Mouse (Mus musculus) bone marrow, adult 2 months (tissue): Measurements from ENCODE around the gene Chn2. TPM values are rescaled to one million over a fixed set of nuclear protein-coding genes. Genes with fewer than 3 reads are reported as not detected.

Experiments
- H3K27ac ChIP-seq: fragments of 200-500 bp; 2 replicates; pipeline ENCODE4 v1.5.1; 2012; ENCODE audit warnings: low read depth, mild to moderate bottlenecking, control low read depth, inconsistent platforms, low read length; ENCODE audit not compliant: control insufficient read depth, poor library complexity, insufficient read depth
- H3K4me1 ChIP-seq: fragments of 200-500 bp; 2 replicates; pipeline ENCODE4 v1.6.1; 2011; ENCODE audit warnings: low read length; ENCODE audit not compliant: control insufficient read depth, insufficient read depth
- H3K4me3 ChIP-seq: fragments of 200-500 bp; replicated peaks from 2 replicates; pipeline ENCODE3; 2011; ENCODE audit warnings: mild to moderate bottlenecking, low read depth, low read length, control low read depth; ENCODE audit not compliant: control insufficient read depth
- CTCF ChIP-seq: fragments of 200-500 bp; IDR thresholded peaks from 2 replicates; pipeline ENCODE4 v1.5.1; 2011; ENCODE audit warnings: low read length, control low read depth; ENCODE audit not compliant: control insufficient read depth, insufficient read depth
- POLR2A ChIP-seq: fragments of 200-500 bp; IDR thresholded peaks from 2 replicates; pipeline ENCODE4 v1.6.1; 2011; ENCODE audit warnings: low read depth, mild to moderate bottlenecking, control low read depth, low read length, borderline replicate concordance; ENCODE audit not compliant: control insufficient read depth
- WGBS: fragments of 180-500 bp; shearing (Covaris S2); methylation state at CpG from one replicate; pipeline ENCODE4 v1.1.7; 2018; 5-methylcytosine and 5-hydroxymethylcytosine counted together
- polyA plus RNA-seq: library from polyadenylated mRNA; stranded (reverse); fragments of >200 nt; gene quantifications from 2 replicates; pipeline ENCODE4 v1.2.4, GENCODE M21; 2011; ENCODE audit warnings: low replicate concordance; ENCODE audit not compliant: missing spikeins, insufficient read depth, insufficient read length

Gene Chn2
- polyA plus RNA-seq, 1 experiment, result 7.3 TPM

DNA sequence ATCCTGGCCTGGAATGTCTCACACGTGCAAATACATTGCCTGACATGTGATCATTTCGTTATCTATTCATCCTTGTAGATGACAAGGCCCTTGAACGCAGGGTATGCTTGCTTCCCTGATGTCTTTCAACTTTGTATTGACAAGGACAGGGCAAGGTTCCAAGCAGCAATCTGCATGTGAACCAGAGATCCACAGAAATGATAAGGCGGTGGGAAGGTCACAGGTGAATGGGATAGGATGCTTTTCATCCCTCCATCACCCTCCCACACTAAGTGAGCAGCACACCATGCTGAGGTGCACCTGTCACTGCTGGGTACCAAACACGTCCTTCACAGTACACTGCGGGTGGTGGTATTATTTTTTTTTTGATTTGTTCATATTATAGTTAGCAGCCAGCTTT is 240.9 kb downstream of the Chn2 start:
- WGBS, result 82% methylated on average over 6 of the region's 6 CpGs
- no peaks in the 10 kb centered on the region; the same call in 1 of the 2 replicates for H3K4me1 ChIP-seq
- TF ChIP-seq CTCF (no peak), POLR2A (no peak)
- H3K27ac ChIP-seq, result no peak overlapping the region
- H3K4me3 ChIP-seq, result no peak overlapping the region

- H3K27ac ChIP-seq, result no peak overlapping the region
- WGBS, result 13% methylated on average over 1 of the region's 1 CpGs
- no peaks in the 10 kb centered on the region; the same call in 1 of the 2 replicates for H3K4me1 ChIP-seq
- no peak for TF ChIP-seq POLR2A
- H3K4me3 ChIP-seq, result no peak overlapping the region
Observed at GRCm38 (mm10) chr6:54283299-54283698, 243.9 kb downstream of the Chn2 start.

GRCm38 (mm10) chr6:54284167-54284711 is 244.9 kb downstream of the Chn2 start:
- Histone ChIP-seq H3K4me3 (no peak overlapping the region), H3K27ac (no peak overlapping the region), H3K4me1 (no peaks in the 10 kb centered on the region; the same call in 1 of the 2 replicates)
- TF ChIP-seq POLR2A, result no peak
- TF ChIP-seq CTCF, result no peak
- WGBS, result 56% methylated on average over 12 of the region's 12 CpGs

- no peak for TF ChIP-seq CTCF
- TF ChIP-seq POLR2A, result no peak
- Histone ChIP-seq H3K4me1 (no peaks in the 10 kb centered on the region; the same call in 1 of the 2 replicates), H3K27ac (no peak overlapping the region), H3K4me3 (no peak overlapping the region)
- 66% methylated on average over 5 of the region's 5 CpGs for WGBS
Observed at GRCm38 (mm10) chr6:54286813-54287212, 247.5 kb downstream of the Chn2 start.

- Histone ChIP-seq H3K27ac (no peak overlapping the region), H3K4me3 (no peak overlapping the region)
- WGBS, result 65% methylated on average over 10 of the region's 10 CpGs
Observed at GRCm38 (mm10) chr6:54289774-54290500, 250.6 kb downstream of the Chn2 start.

GRCm38 (mm10) chr6:54297231-54297630 is 257.9 kb downstream of the Chn2 start:
- 77% methylated on average over 2 of the region's 2 CpGs for whole genome bisulfite sequencing

More at GRCm38 (mm10) chr6:54289774-54290500, 250.6 kb downstream of the Chn2 start:
- H3K4me1 ChIP-seq, result no peaks in the 10 kb centered on the region
- no peak for TF ChIP-seq POLR2A
- no peak for TF ChIP-seq CTCF

DNA sequence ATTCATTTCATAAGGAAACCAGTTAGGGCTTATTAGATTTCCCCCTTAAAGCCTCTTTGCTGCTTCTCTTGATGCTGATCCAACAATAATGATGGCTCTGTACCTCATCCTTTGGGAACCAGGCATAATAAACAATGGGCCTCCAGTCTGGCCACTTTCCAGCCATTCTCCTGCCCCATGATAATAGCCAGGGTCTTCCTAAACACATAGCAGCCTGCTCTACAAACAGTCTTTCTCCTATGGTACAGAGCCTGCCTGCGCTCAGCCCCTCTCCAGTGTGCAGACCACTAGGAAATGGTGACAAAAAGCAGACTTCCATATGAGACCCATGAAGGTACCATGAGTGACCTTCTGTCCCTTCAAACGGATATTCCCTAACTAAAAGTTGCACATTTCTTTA is 260.1 kb downstream of the Chn2 start:
- H3K27ac ChIP-seq, result no peak overlapping the region
- WGBS, result 68% methylated on average over 2 of the region's 2 CpGs
- no peak overlapping the region for H3K4me3 ChIP-seq
- TF ChIP-seq CTCF, result no peak
- TF ChIP-seq POLR2A, result no peak
- no peaks in the 10 kb centered on the region for H3K4me1 ChIP-seq

More at GRCm38 (mm10) chr6:54297231-54297630, 257.9 kb downstream of the Chn2 start:
- Histone ChIP-seq H3K4me3 (no peak overlapping the region), H3K27ac (no peak overlapping the region), H3K4me1 (no peaks in the 10 kb centered on the region)
- TF ChIP-seq CTCF (no peak), POLR2A (no peak)

DNA sequence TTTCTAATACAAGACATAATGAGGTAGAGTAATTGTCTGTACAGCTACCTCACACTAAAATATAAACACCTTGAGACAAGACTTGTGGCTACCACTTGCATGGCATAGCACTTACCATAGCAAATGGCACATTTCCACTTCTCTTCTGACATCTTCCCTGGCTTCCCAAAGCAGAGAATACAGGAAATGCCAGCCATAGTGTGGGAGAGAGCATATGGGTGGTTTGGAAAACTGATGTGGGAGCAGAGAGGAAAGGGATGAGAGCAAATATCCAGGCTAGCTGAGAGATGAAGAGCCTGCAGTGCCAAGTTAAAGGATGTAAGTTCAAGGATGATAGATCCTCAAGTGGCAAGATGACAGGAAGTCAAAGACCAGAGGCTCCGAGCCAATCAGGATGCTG is 266.4 kb downstream of the Chn2 start:
- no peak overlapping the region for H3K4me3 ChIP-seq
- no peaks in the 10 kb centered on the region for H3K4me1 ChIP-seq
- WGBS, result 76% methylated on average over 1 of the region's 1 CpGs
- H3K27ac ChIP-seq, result no peak overlapping the region
- no peak for TF ChIP-seq POLR2A
- TF ChIP-seq CTCF, result no peak
